Mouse (Mus musculus): ENCODE data around the gene Adam15. TPM values are rescaled to one million over a fixed set of nuclear protein-coding genes. Genes with fewer than 3 reads are reported as not detected.
A peak's percentile ranks its signal among the peaks of the same experiment; 100 is the strongest.

The Adam15 gene
- total and polyA plus RNA-seq, 3 experiments: 15.3 to 43.2 TPM; not detected in 1

- H3K9me3 ChIP-seq (replicated peaks; ENCODE audit: insufficient read depth, low read length): no peaks in the 10 kb centered on the region
- no peak overlapping the region for H3K9ac ChIP-seq (ENCODE audit: control insufficient read depth, low read depth, low read length, poor library complexity, severe bottlenecking)
- H3K27ac ChIP-seq (ENCODE audit: control insufficient read depth, low read depth, low read length): no peak overlapping the region
- peaks cover 12 to 43% of the 10 kb centered on the region in 2 experiments for H3K27me3 ChIP-seq (ENCODE audit: control insufficient read depth in 1 of 2, insufficient read depth in 2 of 2, low read length in 2 of 2)
- DNase-seq (ENCODE audit: low read depth, low spot score): no peak
- H3K36me3 ChIP-seq (ENCODE audit: control insufficient read depth in 1 of 2, insufficient read depth in 2 of 2, low read length in 2 of 2): no peaks in the 10 kb centered on the region
- no peaks in the 10 kb centered on the region; a peak in 1 of 4 replicates for H3K4me1 ChIP-seq (ENCODE audit: control insufficient read depth in 1 of 2, insufficient read depth in 2 of 2, low read length in 2 of 2)
- no peak overlapping the region for H3K4me3 ChIP-seq (ENCODE audit: control insufficient read depth in 1 of 2, insufficient read depth in 1 of 2, low read depth in 2 of 2, low read length in 2 of 2)
- no peaks in the 10 kb centered on the region for H3K79me2 ChIP-seq (ENCODE audit: control insufficient read depth, insufficient read depth, low read length, poor library complexity)
- TF ChIP-seq TAL1 (IDR thresholded peaks at IDR 0.05; ENCODE audit: low read length): no peak
- TF ChIP-seq SMC3 (IDR thresholded peaks at IDR 0.05; ENCODE audit: low read depth, low read length): no peak
- no peak for TF ChIP-seq POLR2AphosphoS2 (IDR thresholded peaks at IDR 0.05; ENCODE audit: low read length)
- TF ChIP-seq BHLHE40 (IDR thresholded peaks at IDR 0.05; ENCODE audit: borderline replicate concordance, low read depth, low read length): no peak
- TF ChIP-seq KAT2A (conservative IDR thresholded peaks at IDR 0.05; ENCODE audit: low read depth, low read length): no peak
- TF ChIP-seq MAX (IDR thresholded peaks at IDR 0.05; ENCODE audit: low read length): no peak
- TF ChIP-seq TBP (IDR thresholded peaks at IDR 0.05; ENCODE audit: low read depth, low read length): no peak
- TF ChIP-seq USF1 (IDR thresholded peaks at IDR 0.05; ENCODE audit: low read depth, low read length): no peak
- TF ChIP-seq CTCF (IDR thresholded peaks at IDR 0.05 in 2 of 3, conservative IDR thresholded peaks at IDR 0.05 in 1 of 3; ENCODE audit: control insufficient read depth in 1 of 3, insufficient read depth in 1 of 3, low read depth in 2 of 3, low read length in 3 of 3, poor library complexity in 1 of 3, severe bottlenecking in 1 of 3): no peak
- TF ChIP-seq UBTF (IDR thresholded peaks at IDR 0.05; ENCODE audit: borderline replicate concordance, insufficient read depth, low read depth, low read length): no peak
- TF ChIP-seq JUND (IDR thresholded peaks at IDR 0.05; ENCODE audit: low read depth, low read length): no peak
- TF ChIP-seq ETS1 (IDR thresholded peaks at IDR 0.05; ENCODE audit: low read depth, low read length): no peak
- TF ChIP-seq POLR2A (IDR thresholded peaks at IDR 0.05; ENCODE audit: control insufficient read depth in 1 of 2, insufficient read depth in 1 of 2, low read depth in 1 of 2, low read length in 2 of 2, poor library complexity in 1 of 2): no peak
- TF ChIP-seq EP300 (IDR thresholded peaks at IDR 0.05; ENCODE audit: low read depth in 1 of 2, low read length in 2 of 2): no peak
- TF ChIP-seq HCFC1 (IDR thresholded peaks at IDR 0.05; ENCODE audit: low read depth, low read length): no peak
- TF ChIP-seq ZC3H11A (IDR thresholded peaks at IDR 0.05; ENCODE audit: low read depth, low read length): no peak
- TF ChIP-seq MYB (IDR thresholded peaks at IDR 0.05; ENCODE audit: low read depth, low read length): no peak
- no peak for TF ChIP-seq ZNF384 (IDR thresholded peaks at IDR 0.05; ENCODE audit: low read depth, low read length)
Observed at GRCm38 (mm10) chr3:89314340-89314739, 35.5 kb downstream of the Adam15 start.

- H3K9ac ChIP-seq (ENCODE audit: control insufficient read depth, low read depth, low read length, poor library complexity, severe bottlenecking): no peak overlapping the region
- H3K36me3 ChIP-seq (ENCODE audit: control insufficient read depth in 1 of 2, insufficient read depth in 2 of 2, low read length in 2 of 2): no peaks in the 10 kb centered on the region
- peaks cover 5 to 33% of the 10 kb centered on the region in 2 experiments for H3K27me3 ChIP-seq (ENCODE audit: control insufficient read depth in 1 of 2, insufficient read depth in 2 of 2, low read length in 2 of 2)
- no peak overlapping the region for H3K4me3 ChIP-seq (ENCODE audit: control insufficient read depth in 1 of 2, insufficient read depth in 1 of 2, low read depth in 2 of 2, low read length in 2 of 2)
- TF ChIP-seq POLR2AphosphoS5 (IDR thresholded peaks at IDR 0.05; ENCODE audit: borderline replicate concordance, low read depth, low read length) (no peak), POLR2A (IDR thresholded peaks at IDR 0.05; ENCODE audit: control insufficient read depth in 1 of 2, insufficient read depth in 1 of 2, low read depth in 1 of 2, low read length in 2 of 2, poor library complexity in 1 of 2) (no peak), NELFE (IDR thresholded peaks at IDR 0.05; ENCODE audit: low read depth, low read length) (no peak), TBP (IDR thresholded peaks at IDR 0.05; ENCODE audit: low read depth, low read length) (0 out of 2 replicates have a peak, but pooled peaks have one; percentile 30), MXI1 (IDR thresholded peaks at IDR 0.05; ENCODE audit: low read depth, low read length) (no peak), RCOR1 (IDR thresholded peaks at IDR 0.05; ENCODE audit: low read depth, low read length) (no peak), TAL1 (IDR thresholded peaks at IDR 0.05; ENCODE audit: low read length) (no peak), ZNF384 (IDR thresholded peaks at IDR 0.05; ENCODE audit: low read depth, low read length) (peak; percentile 78), RAD21 (IDR thresholded peaks at IDR 0.05; ENCODE audit: low read depth, low read length) (peak; percentile 65), ZC3H11A (IDR thresholded peaks at IDR 0.05; ENCODE audit: low read depth, low read length) (peak; percentile 74), SMC3 (IDR thresholded peaks at IDR 0.05; ENCODE audit: low read depth, low read length) (peak; percentile 95), E2F4 (IDR thresholded peaks at IDR 0.05; ENCODE audit: borderline replicate concordance, low read depth, low read length) (no peak), MAZ (IDR thresholded peaks at IDR 0.05; ENCODE audit: low read depth, low read length) (0 out of 2 replicates have a peak, but pooled peaks have one; percentile 55), ZMIZ1 (IDR thresholded peaks at IDR 0.05; ENCODE audit: low read depth, low read length) (no peak), BHLHE40 (IDR thresholded peaks at IDR 0.05; ENCODE audit: borderline replicate concordance, low read depth, low read length) (0 out of 2 replicates have a peak, but pooled peaks have one; percentile 14), TCF12 (IDR thresholded peaks at IDR 0.05; ENCODE audit: low read depth, low read length) (peak; percentile 29; the same call in 1 of the 2 replicates), SIN3A (IDR thresholded peaks at IDR 0.05; ENCODE audit: low read length) (peak; percentile 60; the same call in 1 of the 2 replicates), CTCF (IDR thresholded peaks at IDR 0.05 in 2 of 3, conservative IDR thresholded peaks at IDR 0.05 in 1 of 3; ENCODE audit: control insufficient read depth in 1 of 3, insufficient read depth in 1 of 3, low read depth in 2 of 3, low read length in 3 of 3, poor library complexity in 1 of 3, severe bottlenecking in 1 of 3) (peak; percentile 89 to 93 (median 92))
- H3K27ac ChIP-seq (ENCODE audit: control insufficient read depth, low read depth, low read length): no peak overlapping the region
- no peaks in the 10 kb centered on the region for H3K79me2 ChIP-seq (ENCODE audit: control insufficient read depth, insufficient read depth, low read length, poor library complexity)
- no peaks in the 10 kb centered on the region for H3K9me3 ChIP-seq (replicated peaks; ENCODE audit: insufficient read depth, low read length)
- DNase-seq (ENCODE audit: low read depth, low spot score): peak; percentile 84
- no peaks in the 10 kb centered on the region for H3K4me1 ChIP-seq (ENCODE audit: control insufficient read depth in 1 of 2, insufficient read depth in 2 of 2, low read length in 2 of 2)
Observed at GRCm38 (mm10) chr3:89308089-89308488, 41.7 kb downstream of the Adam15 start.

All from MEL (cell line).